Mouse (Mus musculus): ENCODE measurements around the gene Sparc.
"Not testable (repeated sequence)": the region's sequence is repeated elsewhere in the genome, so short reads cannot be mapped to it uniquely, and the experiment has no call there.

The Sparc gene

DNA sequence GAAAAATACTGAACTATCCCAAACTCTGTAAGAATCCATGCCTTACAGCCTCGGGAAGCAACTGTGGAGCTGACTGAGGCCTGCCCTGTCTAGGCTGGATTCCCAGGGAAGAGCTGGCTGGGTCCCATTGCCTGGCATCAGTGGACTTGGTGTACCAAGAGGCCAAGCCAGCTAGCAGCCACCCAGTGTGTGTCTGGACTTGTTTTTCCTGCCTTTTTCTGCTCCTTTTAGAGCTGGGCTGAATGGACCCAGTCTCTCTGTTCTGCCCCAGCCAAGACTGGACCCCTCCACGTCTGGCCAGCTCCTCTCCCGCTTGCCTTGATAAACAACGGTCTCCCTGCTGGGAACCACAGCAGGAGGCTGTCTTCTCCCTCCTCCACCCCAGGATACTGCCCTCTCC lies 15.0 kb upstream of the Sparc start:
- peak; percentile 43 for DNase-seq (ENCODE audit: inconsistent ontology term)

- DNase-seq (ENCODE audit: inconsistent ontology term) = no peak
Measured at GRCm38 (mm10) chr11:55436089-55436488, 13.1 kb upstream of the Sparc start.

DNA sequence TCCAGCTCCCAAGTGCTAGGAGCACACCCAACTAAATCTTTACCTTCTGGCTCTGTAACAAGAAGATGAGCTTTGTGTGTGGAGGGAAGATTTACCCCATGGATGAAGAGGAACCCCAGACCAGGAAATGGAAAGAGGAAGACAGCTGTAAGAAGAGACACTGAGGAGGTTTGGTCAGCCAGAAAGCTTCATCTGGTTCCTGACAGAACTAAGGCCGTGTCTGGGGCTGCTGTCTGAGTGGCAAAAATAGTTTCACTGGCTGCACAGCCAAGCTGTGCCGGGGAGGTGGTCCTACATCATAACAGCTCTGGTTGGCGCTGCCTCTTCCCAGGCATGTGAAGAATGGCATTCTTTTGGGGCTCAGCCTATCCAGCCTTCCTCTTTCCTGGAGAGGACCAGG lies 10.0 kb upstream of the Sparc start:
- DNase-seq (ENCODE audit: inconsistent ontology term) = peak; percentile 86

DNA sequence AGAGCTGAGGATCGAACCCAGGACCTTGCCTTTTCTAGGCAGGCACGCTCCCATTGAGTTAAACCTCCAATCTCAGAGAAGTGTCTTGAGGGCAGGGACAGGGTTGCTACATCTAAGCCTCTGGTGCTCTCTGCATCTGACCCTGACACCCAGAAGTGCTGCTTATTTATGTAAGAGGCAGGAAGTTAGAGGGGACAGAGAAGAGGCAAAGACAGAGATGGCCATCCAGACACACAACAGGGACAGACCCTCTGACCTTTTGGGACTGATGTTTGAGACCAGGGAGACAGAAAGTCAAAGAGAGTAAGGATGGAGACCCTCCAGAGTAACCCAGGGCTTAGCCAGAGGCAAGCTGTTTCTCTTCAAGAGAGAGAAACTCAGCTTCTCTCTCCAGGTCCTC lies 7.0 kb upstream of the Sparc start:
- DNase-seq (ENCODE audit: inconsistent ontology term) = no peak

- peak; percentile 100 for DNase-seq (ENCODE audit: inconsistent ontology term)
Measured at GRCm38 (mm10) chr11:55428186-55429012, 5.4 kb upstream of the Sparc start.

DNA sequence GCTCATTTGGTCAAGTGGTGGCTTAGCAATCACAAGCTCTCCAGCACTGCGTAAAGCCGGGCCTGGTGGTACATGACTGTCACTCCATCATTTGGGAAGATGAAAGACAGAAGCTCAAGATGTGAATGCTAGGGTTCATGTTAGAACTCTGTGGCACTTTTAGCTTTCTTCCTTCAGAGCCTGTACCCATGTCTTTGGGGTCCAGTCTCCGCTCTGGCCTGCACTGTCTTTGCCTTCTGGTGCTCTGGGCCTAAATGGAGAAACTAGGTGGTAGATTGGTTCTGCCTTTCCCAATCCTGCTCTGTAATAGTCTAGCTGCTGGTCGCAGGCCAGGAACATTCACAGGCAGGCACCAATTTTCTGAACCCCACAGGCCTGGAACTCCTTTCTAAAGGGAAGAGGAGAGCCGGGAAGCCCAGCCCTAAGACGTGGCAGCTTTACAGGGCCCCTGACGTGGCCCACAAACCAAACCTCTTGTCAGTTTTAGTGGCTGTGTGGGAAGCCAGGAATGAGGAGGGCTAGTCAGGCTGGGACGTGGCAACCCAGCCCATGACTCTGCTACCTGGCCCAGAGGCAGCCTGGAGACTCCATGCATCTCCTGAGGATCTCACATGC lies 1.9 kb upstream of the Sparc start:
- DNase-seq (ENCODE audit: inconsistent ontology term) = no peak

- peak; percentile 90 for DNase-seq (ENCODE audit: inconsistent ontology term)
Measured at GRCm38 (mm10) chr11:55423756-55424155, 773 bp upstream of the Sparc start.

DNA sequence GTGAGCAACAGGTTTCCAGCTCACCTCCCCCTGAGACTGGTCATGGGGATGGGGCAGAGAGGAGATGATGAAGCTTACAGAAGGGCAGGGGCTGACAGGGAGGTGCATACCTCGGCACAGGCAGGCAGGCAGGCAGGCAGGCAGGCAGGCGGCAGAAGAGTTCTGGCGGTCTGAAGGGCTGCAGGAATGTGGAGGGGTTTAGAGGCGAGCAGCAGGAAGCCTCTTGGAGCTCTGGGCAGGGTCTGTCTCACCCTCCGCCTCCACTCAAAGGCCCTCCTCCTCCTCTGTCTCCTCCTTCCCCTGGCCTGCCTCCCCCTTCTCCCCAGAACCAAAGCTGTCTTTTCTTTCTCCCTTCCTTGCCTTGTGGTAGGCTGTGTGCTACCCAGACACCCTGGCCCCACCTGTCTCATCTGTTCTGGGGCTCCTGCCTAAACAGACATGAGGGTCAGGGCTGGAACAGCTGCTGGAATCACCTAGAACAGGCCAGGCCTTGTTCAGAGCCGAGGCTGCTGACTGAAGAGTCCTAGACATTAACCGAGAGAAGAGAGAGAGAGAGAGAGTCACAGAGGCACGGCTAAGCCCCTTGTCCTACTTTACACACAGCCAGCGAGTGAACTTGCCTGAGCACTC lies 3.2 kb downstream of the Sparc start:
- DNase-seq (ENCODE audit: inconsistent ontology term) = peak; percentile 96

DNA sequence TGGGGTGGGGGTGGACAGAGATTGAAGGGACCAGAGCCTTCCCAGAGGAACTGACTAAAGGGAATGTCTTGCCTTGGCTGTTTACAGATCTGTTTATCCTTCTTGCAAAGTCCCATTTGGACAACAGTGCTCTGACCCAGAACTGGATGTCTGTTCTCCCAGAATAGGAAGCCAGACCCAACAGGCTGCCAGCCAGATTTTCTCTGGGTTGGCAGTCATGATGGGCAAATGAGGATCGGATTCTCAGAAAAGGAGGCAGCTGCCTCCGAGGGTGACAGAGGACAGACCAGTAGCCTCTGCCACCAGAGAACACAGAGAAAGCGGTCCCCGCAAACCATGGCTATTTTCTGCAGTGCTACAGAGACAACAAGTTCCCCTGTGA lies 3.7 kb downstream of the Sparc start:
- DNase-seq (ENCODE audit: inconsistent ontology term) = peak; percentile 68

- no peak for DNase-seq (ENCODE audit: inconsistent ontology term)
Measured at GRCm38 (mm10) chr11:55418704-55419061, 4.3 kb downstream of the Sparc start.

DNA sequence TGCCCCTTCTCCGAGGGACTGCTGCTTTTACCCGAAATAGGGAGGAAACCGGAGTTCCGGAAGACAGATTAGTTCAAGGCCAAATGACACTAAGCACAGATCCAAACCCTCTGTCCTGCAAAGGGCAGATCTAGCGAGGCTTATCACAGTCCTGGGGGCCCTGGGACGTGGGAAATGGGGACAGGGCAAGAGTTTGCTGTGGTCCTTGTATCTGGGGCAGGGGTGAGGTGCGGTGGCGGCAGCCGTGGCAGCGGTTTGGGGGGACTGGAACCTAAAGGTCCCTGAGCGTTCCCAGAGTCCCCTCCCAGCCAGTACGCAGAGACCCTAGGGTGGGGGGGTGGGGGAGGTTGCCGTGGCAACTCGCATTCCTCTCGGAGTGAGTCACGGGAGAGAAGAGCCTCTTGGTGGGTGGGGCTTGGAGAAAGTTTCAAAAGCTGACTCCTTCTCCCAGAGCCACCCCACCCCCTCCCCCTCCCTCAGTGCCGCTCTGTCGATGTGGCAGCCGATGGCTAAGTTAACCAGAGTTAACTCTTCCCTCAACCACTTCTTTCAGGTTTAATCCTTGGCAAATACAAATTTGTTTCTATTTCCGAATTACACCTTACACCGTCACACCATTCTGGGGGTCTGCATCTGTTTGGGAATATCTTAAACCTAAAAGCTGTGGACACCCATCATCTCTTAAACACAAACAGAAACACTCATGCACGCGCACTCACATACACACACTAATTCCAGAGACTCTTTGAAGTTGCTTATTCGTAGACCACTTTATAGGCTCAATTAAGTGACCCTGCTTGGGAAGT lies 4.9 kb downstream of the Sparc start:
- peak; percentile 96 for DNase-seq (ENCODE audit: inconsistent ontology term)

DNA sequence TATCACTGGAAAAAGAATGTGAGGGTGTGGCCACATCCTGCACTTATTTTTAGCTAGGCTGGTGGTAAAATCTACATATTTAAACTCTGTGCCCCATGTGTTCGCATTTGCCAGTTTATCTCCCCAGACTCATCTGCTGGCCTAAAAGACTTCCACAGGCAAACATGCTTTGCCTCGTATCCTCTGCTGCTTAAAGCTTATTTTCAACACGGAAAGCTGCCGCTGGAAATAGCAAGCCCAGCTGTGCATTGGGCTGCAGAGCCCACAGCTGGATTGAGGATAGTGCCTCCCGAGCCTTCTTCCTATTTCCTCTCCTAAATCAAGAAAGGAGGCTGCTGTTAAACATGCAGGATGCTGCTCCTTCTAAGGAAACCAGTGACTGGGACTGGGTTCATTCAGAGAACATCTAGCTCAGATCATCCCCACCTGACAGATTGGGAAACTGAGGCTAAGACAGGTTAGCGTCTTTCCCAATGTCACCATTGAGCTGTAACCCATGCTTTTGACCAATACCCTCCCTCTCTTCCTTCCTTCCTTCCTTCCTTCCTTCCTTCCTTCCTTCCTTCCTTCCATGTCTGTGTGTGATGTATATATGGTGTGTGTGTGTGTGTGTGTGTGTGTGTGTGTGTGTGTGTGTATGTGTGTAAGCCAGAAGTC lies 6.2 kb downstream of the Sparc start:
- DNase-seq (ENCODE audit: inconsistent ontology term) = no peak

GRCm38 (mm10) chr11:55415731-55416130 lies 7.3 kb downstream of the Sparc start:
- DNase-seq (ENCODE audit: inconsistent ontology term) = not testable (repeated sequence)

DNA sequence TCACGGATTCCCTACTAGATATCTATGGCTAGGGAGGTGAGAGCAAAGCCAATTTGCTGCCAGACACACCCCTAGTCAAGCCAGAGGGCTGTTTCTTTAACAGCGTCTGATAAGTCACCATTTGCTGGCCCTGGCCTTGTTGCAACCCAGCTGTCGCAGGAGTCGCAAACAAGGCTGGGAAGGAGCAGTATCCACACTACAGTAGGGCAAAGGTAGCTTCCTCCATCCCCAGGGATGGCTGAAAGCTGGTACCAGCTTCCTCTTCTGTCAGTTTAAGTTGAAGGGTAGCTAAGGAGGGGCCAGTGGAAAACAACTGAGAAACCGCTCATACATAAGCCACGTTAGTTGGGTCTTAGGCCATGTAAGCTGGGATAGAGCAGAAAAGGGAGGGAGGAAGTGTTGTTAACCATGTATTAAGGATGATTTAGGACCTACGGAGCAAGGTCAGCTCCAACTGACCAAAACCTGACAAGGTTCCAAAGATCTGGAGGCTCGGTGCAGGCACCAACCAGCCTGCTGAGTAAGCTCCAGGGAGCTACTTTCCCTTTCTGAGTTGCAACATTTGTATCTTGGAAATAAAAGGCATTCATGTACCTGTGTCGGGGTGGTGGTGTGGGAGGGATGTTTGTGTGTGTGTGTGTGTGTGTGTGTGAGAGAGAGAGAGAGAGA lies 7.8 kb downstream of the Sparc start:
- no peak for DNase-seq (ENCODE audit: inconsistent ontology term)

- DNase-seq (ENCODE audit: inconsistent ontology term) = peak; percentile 66
Measured at GRCm38 (mm10) chr11:55414314-55414713, 8.7 kb downstream of the Sparc start.

DNA sequence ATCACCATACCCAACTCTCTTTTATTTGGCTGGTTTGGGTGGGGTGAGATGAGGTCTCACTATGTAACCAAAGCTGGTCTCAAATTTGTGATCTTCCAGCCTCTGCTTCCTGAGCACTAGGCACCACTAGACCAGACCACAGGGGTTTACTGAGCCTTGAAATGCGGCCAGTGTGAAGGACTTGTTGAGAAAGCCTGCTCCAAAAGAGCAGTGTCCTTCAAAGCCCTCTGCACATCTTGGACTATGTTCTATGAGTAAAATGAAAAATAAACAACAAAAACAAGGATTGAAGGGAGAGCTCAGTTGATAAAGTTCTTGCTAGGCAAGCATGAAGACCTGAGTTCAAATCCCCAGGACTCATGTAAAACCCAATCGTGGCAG lies 9.6 kb downstream of the Sparc start:
- no peak for DNase-seq (ENCODE audit: inconsistent ontology term)

GRCm38 (mm10) chr11:55412680-55413415 lies 10.1 kb downstream of the Sparc start:
- no peak for DNase-seq (ENCODE audit: inconsistent ontology term)

GRCm38 (mm10) chr11:55412034-55412433 lies 10.9 kb downstream of the Sparc start:
- DNase-seq (ENCODE audit: inconsistent ontology term) = no peak

- no peak for DNase-seq (ENCODE audit: inconsistent ontology term)
Measured at GRCm38 (mm10) chr11:55410502-55410901, 12.5 kb downstream of the Sparc start.

DNA sequence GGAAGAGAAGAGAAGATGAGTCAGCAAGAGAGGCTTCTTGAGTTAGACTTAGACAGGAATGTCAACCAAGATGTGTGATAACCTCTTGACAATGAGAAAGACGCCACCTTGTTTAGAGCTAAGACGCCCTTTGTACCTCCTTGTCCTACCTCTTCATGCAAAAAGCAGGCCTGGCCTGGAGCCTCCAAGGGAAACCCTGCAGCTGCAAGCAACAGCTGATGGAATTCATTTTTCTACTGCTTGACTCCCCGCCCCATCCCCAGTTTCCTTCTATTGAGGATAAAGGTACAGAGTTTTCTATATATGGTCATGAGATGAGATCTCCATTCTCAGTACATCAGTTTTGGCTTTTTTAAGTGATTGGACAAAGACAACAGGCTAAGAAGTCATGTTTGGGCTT lies 13.0 kb downstream of the Sparc start:
- DNase-seq (ENCODE audit: inconsistent ontology term) = no peak
